Mouse (Mus musculus) embryonic fibroblast, embryonic 13.5 days (primary cell): Measurements from ENCODE around the gene Tsc22d3.

Experiments used
- CTCF ChIP-seq: IDR thresholded peaks from 2 replicates; pipeline ENCODE4 v1.5.1; 2011; ENCODE audit warnings: mild to moderate bottlenecking, control low read depth, low read length, moderate library complexity, borderline replicate concordance; ENCODE audit not compliant: insufficient read depth
- POLR2A ChIP-seq: IDR thresholded peaks from 2 replicates; pipeline ENCODE4 v1.6.1; 2011; ENCODE audit warnings: low read depth, mild to moderate bottlenecking, control low read depth, low read length, moderate library complexity

GRCm38 (mm10) chrX:140598850-140599560 is 1.5 kb downstream of the Tsc22d3 start:
- TF ChIP-seq CTCF (no peak), POLR2A (no peak)
